Mouse (Mus musculus): Measurements from ENCODE around the gene Zbtb7a. TPM values are rescaled to one million over a fixed set of nuclear protein-coding genes. Genes with fewer than 3 reads are reported as not detected.
A peak's percentile ranks its signal among the peaks of the same experiment; 100 is the strongest.

Zbtb7a gene
- polyA plus RNA-seq, 1 experiment, result 12.7 TPM

DNA sequence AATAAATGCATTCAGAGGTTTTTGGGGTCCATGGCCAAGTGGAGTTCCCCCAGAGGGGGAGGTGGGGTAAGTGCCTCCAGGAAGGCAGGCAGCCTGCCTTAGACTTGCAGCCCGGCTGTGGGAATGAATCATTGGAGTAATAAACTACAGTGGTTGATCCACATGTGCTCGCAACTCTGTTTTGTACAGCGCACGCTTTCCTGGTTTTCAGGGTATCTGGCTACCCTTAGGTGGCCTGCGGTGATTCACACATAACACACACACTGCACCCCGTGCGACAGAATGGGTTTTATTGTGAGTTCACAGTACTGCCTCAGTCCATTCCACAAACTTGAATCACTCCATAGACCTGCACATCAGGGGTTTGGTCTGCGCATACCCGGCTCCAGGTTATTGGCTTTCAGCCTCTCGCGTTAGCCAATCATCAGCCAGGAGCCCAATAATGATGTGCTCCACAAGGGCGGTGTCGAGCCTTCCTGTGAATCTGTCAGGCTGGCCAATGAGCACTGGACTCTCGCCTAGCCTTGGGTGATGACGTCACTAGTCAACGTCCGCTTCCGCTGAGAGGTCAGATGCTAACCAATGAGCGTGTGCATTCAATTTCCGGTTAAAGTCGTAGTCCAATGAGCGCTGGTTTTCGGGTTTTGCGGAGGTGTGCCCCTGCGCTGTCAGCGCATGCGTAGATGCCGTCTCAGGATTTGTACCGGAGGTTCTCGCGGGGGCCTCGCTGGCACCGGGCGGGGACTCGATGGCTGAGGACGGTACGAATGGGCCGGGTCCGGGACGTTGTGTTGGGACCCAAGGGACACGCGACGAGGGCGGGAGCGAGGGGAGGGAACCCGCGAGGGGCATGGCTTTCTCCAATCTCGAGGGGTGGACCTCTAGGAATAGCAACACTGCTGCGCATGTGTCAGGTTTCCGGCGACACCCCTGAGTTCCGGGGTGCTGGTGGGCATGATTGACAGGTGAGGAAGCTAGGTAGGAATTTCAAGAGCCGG is 47.6 kb downstream of the Zbtb7a start, which contains the start of gene Dapk3:
TSS of gene Dapk3 (plus strand) at position 670 of the 998 bp plus-strand sequence.
- TF ChIP-seq POLR2A (IDR thresholded peaks at IDR 0.05; ENCODE audit: borderline replicate concordance, extremely low read depth, insufficient read depth, insufficient read length, poor library complexity, severe bottlenecking), result no peak; the same call in 1 of the 2 replicates
- no peak for TF ChIP-seq CTCF (IDR thresholded peaks at IDR 0.05; ENCODE audit: borderline replicate concordance, extremely low read depth, insufficient read depth, insufficient read length)
- DNase-seq (ENCODE audit: low read depth), result peak; percentile 100

DNA sequence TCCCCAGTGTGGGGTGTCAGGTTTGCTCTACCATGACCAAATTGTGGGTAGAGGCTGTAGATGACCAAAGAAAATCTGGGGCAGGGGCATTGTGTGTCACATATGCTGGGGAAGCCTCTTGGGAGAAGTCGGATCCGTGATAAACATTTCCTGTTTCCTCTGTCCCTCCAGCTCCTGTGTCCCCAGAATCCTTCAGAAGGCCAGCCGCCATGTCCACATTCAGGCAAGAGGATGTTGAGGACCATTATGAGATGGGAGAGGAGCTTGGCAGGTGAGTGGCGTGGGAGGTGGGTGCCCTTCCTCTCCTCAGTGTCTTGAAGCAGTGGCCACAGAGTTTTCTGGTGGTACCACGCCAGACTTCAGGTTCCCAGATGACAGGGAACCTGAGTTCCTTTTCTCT is 48.8 kb downstream of the Zbtb7a start, which contains the start of gene 4930442H23Rik:
TSS of gene 4930442H23Rik (minus strand) at position 45 of the 400 bp plus-strand sequence.
- no peak for TF ChIP-seq CTCF (IDR thresholded peaks at IDR 0.05; ENCODE audit: borderline replicate concordance, extremely low read depth, insufficient read depth, insufficient read length)
- TF ChIP-seq POLR2A (IDR thresholded peaks at IDR 0.05; ENCODE audit: borderline replicate concordance, extremely low read depth, insufficient read depth, insufficient read length, poor library complexity, severe bottlenecking), result no peak
- no peak for DNase-seq (ENCODE audit: low read depth)

DNA sequence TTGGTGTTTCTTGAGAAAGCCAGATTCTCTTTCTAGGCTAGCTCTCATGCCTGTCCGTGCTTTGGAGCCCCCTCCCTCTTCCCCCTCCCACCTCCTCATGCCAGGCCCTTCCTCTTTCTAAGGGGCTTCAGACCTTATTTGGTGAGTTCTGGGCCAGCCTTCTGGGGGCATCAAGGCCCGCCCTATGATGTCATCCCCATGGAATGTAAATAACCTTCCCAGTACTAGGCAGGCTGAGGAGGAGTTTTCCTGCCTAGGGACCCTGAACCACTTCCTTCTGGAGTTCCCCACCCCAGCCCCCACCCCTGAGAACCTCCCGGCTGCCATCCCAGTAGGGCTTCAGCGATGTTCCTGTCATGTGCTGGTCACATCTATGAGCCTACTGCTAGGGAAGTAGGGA is 49.7 kb downstream of the Zbtb7a start:
- no peak for DNase-seq (ENCODE audit: low read depth)
- TF ChIP-seq CTCF (IDR thresholded peaks at IDR 0.05; ENCODE audit: borderline replicate concordance, extremely low read depth, insufficient read depth, insufficient read length) (no peak), POLR2A (IDR thresholded peaks at IDR 0.05; ENCODE audit: borderline replicate concordance, extremely low read depth, insufficient read depth, insufficient read length, poor library complexity, severe bottlenecking) (no peak)

- no peak for DNase-seq (ENCODE audit: low read depth)
- TF ChIP-seq CTCF (IDR thresholded peaks at IDR 0.05; ENCODE audit: borderline replicate concordance, extremely low read depth, insufficient read depth, insufficient read length), result no peak
- no peak for TF ChIP-seq POLR2A (IDR thresholded peaks at IDR 0.05; ENCODE audit: borderline replicate concordance, extremely low read depth, insufficient read depth, insufficient read length, poor library complexity, severe bottlenecking)
These were observed 52.1 kb downstream of the Zbtb7a start for GRCm38 (mm10) chr10:81187161-81187560.

GRCm38 (mm10) chr10:81189821-81190220 is 54.8 kb downstream of the Zbtb7a start:
- TF ChIP-seq POLR2A (IDR thresholded peaks at IDR 0.05; ENCODE audit: borderline replicate concordance, extremely low read depth, insufficient read depth, insufficient read length, poor library complexity, severe bottlenecking), result no peak
- TF ChIP-seq CTCF (IDR thresholded peaks at IDR 0.05; ENCODE audit: borderline replicate concordance, extremely low read depth, insufficient read depth, insufficient read length), result no peak
- no peak for DNase-seq (ENCODE audit: low read depth)

DNA sequence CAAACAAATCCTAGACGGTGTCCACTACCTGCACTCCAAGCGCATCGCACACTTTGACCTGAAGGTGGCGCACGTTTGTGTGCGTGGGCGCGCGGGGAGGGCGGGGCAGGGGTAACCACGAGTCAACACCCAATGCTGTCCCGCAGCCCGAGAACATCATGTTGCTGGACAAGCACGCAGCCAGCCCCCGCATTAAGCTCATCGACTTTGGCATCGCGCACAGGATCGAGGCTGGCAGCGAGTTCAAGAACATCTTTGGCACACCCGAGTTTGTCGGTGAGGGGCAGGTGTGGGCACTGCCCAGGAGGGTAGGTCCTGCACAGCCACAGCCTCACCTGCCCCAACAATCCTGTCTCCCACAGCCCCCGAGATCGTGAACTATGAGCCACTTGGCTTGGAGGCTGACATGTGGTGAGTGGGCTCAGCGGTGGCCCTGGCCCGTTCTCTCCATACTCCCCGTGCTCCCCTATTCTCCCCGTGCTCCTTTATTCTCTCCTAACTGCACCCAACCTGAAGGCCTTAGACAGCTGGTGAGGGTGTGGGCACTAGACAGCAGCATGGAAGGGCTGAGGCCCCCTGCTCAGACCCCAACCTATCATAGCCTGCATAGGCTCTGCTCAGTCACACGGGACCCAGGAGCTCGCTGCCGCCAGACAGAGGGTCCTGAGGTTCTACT is 55.4 kb downstream of the Zbtb7a start:
- no peak for TF ChIP-seq POLR2A (IDR thresholded peaks at IDR 0.05; ENCODE audit: borderline replicate concordance, extremely low read depth, insufficient read depth, insufficient read length, poor library complexity, severe bottlenecking)
- peak; percentile 48; the same call in 1 of the 2 replicates for TF ChIP-seq CTCF (IDR thresholded peaks at IDR 0.05; ENCODE audit: borderline replicate concordance, extremely low read depth, insufficient read depth, insufficient read length)
- no peak for DNase-seq (ENCODE audit: low read depth)

GRCm38 (mm10) chr10:81190912-81191321 is 55.9 kb downstream of the Zbtb7a start:
- TF ChIP-seq CTCF (IDR thresholded peaks at IDR 0.05; ENCODE audit: borderline replicate concordance, extremely low read depth, insufficient read depth, insufficient read length) (peak; percentile 35), POLR2A (IDR thresholded peaks at IDR 0.05; ENCODE audit: borderline replicate concordance, extremely low read depth, insufficient read depth, insufficient read length, poor library complexity, severe bottlenecking) (no peak)
- DNase-seq (ENCODE audit: low read depth), result no peak

DNA sequence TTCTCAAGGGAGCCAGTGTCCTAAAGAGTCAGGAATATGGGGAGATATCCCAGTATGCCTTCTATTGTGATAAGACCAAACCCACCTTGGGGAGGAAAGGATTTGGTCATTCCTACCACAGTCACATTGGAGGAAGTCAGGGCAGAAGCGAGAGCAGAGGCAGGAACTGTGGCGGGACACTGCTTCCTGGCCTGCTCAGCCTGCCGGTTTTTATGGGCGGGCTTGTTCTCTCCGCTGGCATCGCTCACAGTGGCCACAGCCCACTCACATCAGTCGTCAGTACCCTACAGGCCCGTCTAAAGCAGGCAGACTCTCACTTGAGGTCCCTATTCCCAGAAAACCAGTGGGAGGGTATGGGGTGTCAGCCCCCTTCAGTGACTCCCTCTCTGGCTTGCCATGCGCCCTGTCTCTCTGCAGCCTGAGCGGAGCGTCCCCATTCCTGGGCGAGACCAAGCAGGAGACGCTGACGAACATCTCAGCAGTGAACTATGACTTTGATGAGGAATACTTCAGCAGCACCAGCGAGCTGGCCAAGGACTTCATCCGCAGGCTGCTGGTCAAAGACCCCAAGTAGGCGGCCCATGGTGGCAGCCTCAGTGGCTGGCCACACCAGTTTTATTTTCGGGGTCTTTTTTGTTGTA is 56.4 kb downstream of the Zbtb7a start:
- DNase-seq (ENCODE audit: low read depth), result no peak
- TF ChIP-seq POLR2A (IDR thresholded peaks at IDR 0.05; ENCODE audit: borderline replicate concordance, extremely low read depth, insufficient read depth, insufficient read length, poor library complexity, severe bottlenecking) (no peak), CTCF (IDR thresholded peaks at IDR 0.05; ENCODE audit: borderline replicate concordance, extremely low read depth, insufficient read depth, insufficient read length) (no peak)

DNA sequence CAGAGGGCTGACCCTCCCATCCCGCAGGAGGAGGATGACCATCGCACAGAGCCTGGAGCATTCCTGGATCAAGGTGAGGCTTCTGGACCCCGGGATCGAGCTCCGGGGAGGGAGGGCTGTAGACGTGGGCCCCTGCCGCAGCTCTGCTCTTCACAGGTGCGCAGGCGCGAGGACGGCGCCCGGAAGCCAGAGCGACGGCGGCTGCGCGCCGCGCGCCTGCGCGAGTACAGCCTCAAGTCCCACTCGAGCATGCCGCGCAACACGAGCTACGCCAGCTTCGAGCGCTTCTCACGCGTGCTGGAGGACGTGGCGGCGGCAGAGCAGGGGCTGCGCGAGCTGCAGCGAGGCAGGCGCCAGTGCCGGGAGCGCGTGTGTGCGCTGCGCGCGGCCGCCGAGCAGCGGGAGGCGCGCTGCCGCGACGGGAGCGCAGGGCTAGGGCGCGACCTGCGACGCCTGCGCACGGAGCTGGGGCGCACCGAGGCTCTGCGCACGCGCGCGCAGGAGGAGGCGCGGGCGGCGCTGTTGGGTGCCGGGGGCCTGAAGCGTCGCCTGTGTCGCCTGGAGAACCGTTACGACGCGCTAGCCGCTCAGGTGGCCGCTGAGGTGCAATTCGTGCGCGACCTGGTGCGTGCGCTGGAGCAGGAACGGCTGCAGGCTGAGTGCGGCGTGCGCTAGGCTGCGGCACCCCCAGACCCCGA is 57.4 kb downstream of the Zbtb7a start:
- peak; percentile 95 for DNase-seq (ENCODE audit: low read depth)
- no peak for TF ChIP-seq CTCF (IDR thresholded peaks at IDR 0.05; ENCODE audit: borderline replicate concordance, extremely low read depth, insufficient read depth, insufficient read length)
- peak; percentile 64 for TF ChIP-seq POLR2A (IDR thresholded peaks at IDR 0.05; ENCODE audit: borderline replicate concordance, extremely low read depth, insufficient read depth, insufficient read length, poor library complexity, severe bottlenecking)

DNA sequence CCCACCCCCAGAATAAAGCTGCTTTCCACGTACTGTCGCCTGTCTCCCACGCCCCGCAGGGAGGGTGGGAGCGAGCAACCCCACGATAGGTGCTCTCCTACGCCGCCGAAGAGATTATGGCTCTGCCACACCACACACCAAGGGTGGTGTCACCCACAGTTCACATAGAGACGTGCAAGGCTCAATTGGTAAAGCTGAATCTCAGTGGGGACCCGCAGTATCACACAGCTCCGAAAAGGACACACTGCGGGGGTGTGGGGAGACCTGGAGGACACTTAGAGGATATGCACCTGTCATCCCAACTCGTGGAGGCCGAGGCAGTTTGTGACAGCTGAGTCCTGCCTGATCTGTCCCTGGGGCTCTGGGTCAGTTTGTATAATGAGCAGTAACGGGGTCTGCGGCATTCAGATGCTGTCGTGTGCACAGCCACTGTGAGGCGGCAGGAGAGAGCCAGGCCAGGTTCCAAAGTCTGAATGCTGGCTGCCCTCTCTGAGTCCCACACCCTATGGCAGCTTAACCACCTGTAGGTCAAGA is 58.0 kb downstream of the Zbtb7a start:
- peak; percentile 57 for DNase-seq (ENCODE audit: low read depth)
- TF ChIP-seq POLR2A (IDR thresholded peaks at IDR 0.05; ENCODE audit: borderline replicate concordance, extremely low read depth, insufficient read depth, insufficient read length, poor library complexity, severe bottlenecking) (no peak), CTCF (IDR thresholded peaks at IDR 0.05; ENCODE audit: borderline replicate concordance, extremely low read depth, insufficient read depth, insufficient read length) (no peak)

All from brain, embryonic 14.5 days (tissue).